Mouse (Mus musculus) testis, postnatal 14 days (tissue): Measurements from ENCODE around the gene Kcnk4.

Experiments
- DNase-seq: peaks from one replicate; pipeline ENCODE4 v3.0.0; 2021; ENCODE audit warnings: low spot score

Gene Kcnk4

GRCm38 (mm10) chr19:6934195-6934977 is at the start of gene Kcnk4:
Gene Kcnk4, minus strand, starts transcription at chr19:6934515.
- DNase-seq, result no peak

GRCm38 (mm10) chr19:6983621-6984020 is 49.3 kb upstream of the Kcnk4 start:
- DNase-seq, result no peak

GRCm38 (mm10) chr19:6981465-6981864 is 47.1 kb upstream of the Kcnk4 start:
- DNase-seq, result no peak

- DNase-seq, result peak; percentile 98
Measured at GRCm38 (mm10) chr19:6980381-6981093, 46.2 kb upstream of the Kcnk4 start, which contains the start of gene Fkbp2. Gene Fkbp2, minus strand, starts transcription at chr19:6980501.

GRCm38 (mm10) chr19:6979486-6980380 is 45.4 kb upstream of the Kcnk4 start:
- DNase-seq, result peak; percentile 99

- peak; percentile 54 for DNase-seq
Measured at GRCm38 (mm10) chr19:6979001-6979479, 44.7 kb upstream of the Kcnk4 start.

GRCm38 (mm10) chr19:6978639-6978974 is 44.3 kb upstream of the Kcnk4 start:
- no peak for DNase-seq

- no peak for DNase-seq
Measured at GRCm38 (mm10) chr19:6977759-6978638, 43.7 kb upstream of the Kcnk4 start.

- DNase-seq, result peak; percentile 67
Measured at GRCm38 (mm10) chr19:6975537-6976521, 41.5 kb upstream of the Kcnk4 start, which contains the start of gene Plcb3. Gene Plcb3, minus strand, starts transcription at chr19:6976470.

GRCm38 (mm10) chr19:6974211-6975205 is 40.2 kb upstream of the Kcnk4 start, which contains the start of gene Ppp1r14b:
Gene Ppp1r14b, plus strand, starts transcription at chr19:6974968.
- peak; percentile 84 for DNase-seq

- no peak for DNase-seq
Measured at GRCm38 (mm10) chr19:6973581-6974190, 39.4 kb upstream of the Kcnk4 start.

- no peak for DNase-seq
Measured at GRCm38 (mm10) chr19:6972247-6972917, 38.1 kb upstream of the Kcnk4 start.

- DNase-seq, result no peak
Measured at GRCm38 (mm10) chr19:6971644-6972043, 37.3 kb upstream of the Kcnk4 start.

GRCm38 (mm10) chr19:6970460-6971085 is 36.3 kb upstream of the Kcnk4 start:
- peak; percentile 56 for DNase-seq

GRCm38 (mm10) chr19:6969665-6970381 is 35.5 kb upstream of the Kcnk4 start:
- DNase-seq, result peak; percentile 69

GRCm38 (mm10) chr19:6969291-6969664 is 35.0 kb upstream of the Kcnk4 start:
- no peak for DNase-seq
